Mouse (Mus musculus): ENCODE measurements around the gene C1qtnf7. TPM values are rescaled to one million over a fixed set of nuclear protein-coding genes. Genes with fewer than 3 reads are reported as not detected.
A peak's percentile ranks its signal among the peaks of the same experiment; 100 is the strongest.

The C1qtnf7 gene
- polyA plus RNA-seq, 1 experiment from 2014 or later: 54.2 TPM

- no peak for TF ChIP-seq CTCF (IDR thresholded peaks at IDR 0.05; ENCODE audit: low read depth)
- DNase-seq (no peak), ATAC-seq (ENCODE audit: insufficient read depth) (no peak)
- H3K4me3 ChIP-seq (ENCODE audit: low read depth, low read length): no peak overlapping the region
- no peaks in the 10 kb centered on the region for H3K4me1 ChIP-seq (ENCODE audit: insufficient read depth)
- no peaks in the 10 kb centered on the region for H3K36me3 ChIP-seq (ENCODE audit: insufficient read depth)
- no peaks in the 10 kb centered on the region for H3K9me3 ChIP-seq (ENCODE audit: low read depth, low read length)
- H3K27me3 ChIP-seq (ENCODE audit: insufficient read depth, low read length): no peaks in the 10 kb centered on the region
- no peak overlapping the region for H3K4me2 ChIP-seq
- H3K27ac ChIP-seq (ENCODE audit: low read depth): no peak overlapping the region
- WGBS: 49% methylated on average over 2 of the region's 2 CpGs
- H3K9ac ChIP-seq: no peak overlapping the region
Observed at GRCm38 (mm10) chr5:43481824-43482223, 33.5 kb upstream of the C1qtnf7 start.

GRCm38 (mm10) chr5:43501887-43502286, 13.5 kb upstream of the C1qtnf7 start:
- DNase-seq (no peak), ATAC-seq (ENCODE audit: insufficient read depth) (no peak)
- no peak overlapping the region for H3K27ac ChIP-seq (ENCODE audit: low read depth)
- WGBS: 100% methylated on average over 1 of the region's 1 CpGs
- no peak overlapping the region for H3K4me3 ChIP-seq (ENCODE audit: low read depth, low read length)
- TF ChIP-seq CTCF (IDR thresholded peaks at IDR 0.05; ENCODE audit: low read depth): no peak
- H3K27me3 ChIP-seq (ENCODE audit: insufficient read depth, low read length): no peaks in the 10 kb centered on the region
- H3K4me2 ChIP-seq: no peak overlapping the region
- no peaks in the 10 kb centered on the region for H3K36me3 ChIP-seq (ENCODE audit: insufficient read depth)
- H3K4me1 ChIP-seq (ENCODE audit: insufficient read depth): no peaks in the 10 kb centered on the region
- H3K9ac ChIP-seq: no peak overlapping the region
- H3K9me3 ChIP-seq (ENCODE audit: low read depth, low read length): no peaks in the 10 kb centered on the region

- Histone ChIP-seq H3K27ac (ENCODE audit: low read depth) (no peak overlapping the region), H3K4me1 (ENCODE audit: insufficient read depth) (no peaks in the 10 kb centered on the region), H3K4me2 (no peak overlapping the region), H3K9me3 (ENCODE audit: low read depth, low read length) (no peaks in the 10 kb centered on the region), H3K36me3 (ENCODE audit: insufficient read depth) (no peaks in the 10 kb centered on the region), H3K4me3 (ENCODE audit: low read depth, low read length) (no peak overlapping the region), H3K27me3 (ENCODE audit: insufficient read depth, low read length) (no peaks in the 10 kb centered on the region), H3K9ac (no peak overlapping the region)
- TF ChIP-seq CTCF (IDR thresholded peaks at IDR 0.05; ENCODE audit: low read depth): no peak
- ATAC-seq (ENCODE audit: insufficient read depth) (no peak), DNase-seq (no peak)
- WGBS: 76% methylated on average over 2 of the region's 2 CpGs
Observed at GRCm38 (mm10) chr5:43504243-43504786, 11.0 kb upstream of the C1qtnf7 start.

DNA sequence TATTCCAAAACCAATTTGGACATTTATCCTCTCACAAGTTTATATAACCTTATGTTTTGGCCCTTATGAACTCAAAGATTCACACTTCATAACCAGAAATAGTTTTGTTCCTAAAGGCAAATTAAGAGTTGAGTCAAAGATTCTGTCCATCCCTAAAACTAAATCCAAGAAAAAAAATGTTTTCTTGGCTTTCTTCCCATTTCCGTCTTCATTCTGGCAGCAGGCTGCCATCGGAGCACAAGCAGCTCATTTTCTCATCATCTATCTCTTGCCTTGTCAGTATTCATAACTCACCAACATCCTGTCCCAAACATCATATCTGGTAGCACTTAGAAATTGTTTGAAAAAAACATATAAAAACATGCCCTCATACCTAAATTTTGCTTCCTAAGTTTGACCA, 6.9 kb upstream of the C1qtnf7 start:
- no peak overlapping the region for H3K4me3 ChIP-seq (ENCODE audit: low read depth, low read length)
- no peak for TF ChIP-seq CTCF (IDR thresholded peaks at IDR 0.05; ENCODE audit: low read depth)
- DNase-seq: peak; percentile 98
- peak overlapping the region; percentile 44; the same call in 1 of the 2 replicates for H3K27ac ChIP-seq (ENCODE audit: low read depth)
- ATAC-seq (ENCODE audit: insufficient read depth): peak; percentile 92
- no peaks in the 10 kb centered on the region for H3K9me3 ChIP-seq (ENCODE audit: low read depth, low read length)
- no peak overlapping the region for H3K9ac ChIP-seq
- WGBS: 29% methylated on average over 2 of the region's 2 CpGs
- no peaks in the 10 kb centered on the region for H3K36me3 ChIP-seq (ENCODE audit: insufficient read depth)
- H3K4me2 ChIP-seq: no peak overlapping the region
- no peaks in the 10 kb centered on the region for H3K27me3 ChIP-seq (ENCODE audit: insufficient read depth, low read length)
- H3K4me1 ChIP-seq (ENCODE audit: insufficient read depth): peaks cover 8% of the 10 kb centered on the region; the same call in 1 of the 2 replicates

GRCm38 (mm10) chr5:43508892-43509291, 6.4 kb upstream of the C1qtnf7 start:
- Histone ChIP-seq H3K36me3 (ENCODE audit: insufficient read depth) (no peaks in the 10 kb centered on the region), H3K9me3 (ENCODE audit: low read depth, low read length) (no peaks in the 10 kb centered on the region), H3K4me3 (ENCODE audit: low read depth, low read length) (no peak overlapping the region), H3K27ac (ENCODE audit: low read depth) (peak overlapping the region; percentile 44; the same call in 1 of the 2 replicates), H3K27me3 (ENCODE audit: insufficient read depth, low read length) (no peaks in the 10 kb centered on the region), H3K4me2 (no peak overlapping the region), H3K9ac (no peak overlapping the region), H3K4me1 (ENCODE audit: insufficient read depth) (peaks cover 12% of the 10 kb centered on the region)
- DNase-seq (peak; percentile 82), ATAC-seq (ENCODE audit: insufficient read depth) (peak; percentile 91)
- 15% methylated on average over 1 of the region's 1 CpGs for WGBS
- no peak for TF ChIP-seq CTCF (IDR thresholded peaks at IDR 0.05; ENCODE audit: low read depth)

DNA sequence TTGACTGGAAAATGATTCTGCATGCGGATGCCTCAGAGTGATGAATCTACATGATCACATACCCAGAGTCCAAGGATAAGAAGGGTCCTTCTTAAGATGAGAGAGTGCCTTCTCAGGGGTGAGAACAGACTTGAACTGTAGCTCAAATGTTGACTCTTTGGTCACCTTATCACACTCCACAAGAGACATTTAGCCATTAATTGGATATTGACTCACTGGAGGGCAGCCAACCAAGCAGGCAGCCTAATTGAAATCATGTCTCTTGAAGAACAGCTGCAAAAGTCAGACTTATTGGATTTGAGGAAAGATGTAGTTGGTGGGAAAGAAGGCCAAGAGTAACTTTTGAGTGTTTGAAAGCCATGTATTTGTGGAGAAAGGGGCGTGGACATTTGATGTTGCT, 4.2 kb upstream of the C1qtnf7 start:
- H3K36me3 ChIP-seq (ENCODE audit: insufficient read depth): no peaks in the 10 kb centered on the region
- H3K9me3 ChIP-seq (ENCODE audit: low read depth, low read length): no peaks in the 10 kb centered on the region
- 80% methylated on average over 2 of the region's 2 CpGs for WGBS
- no peak for TF ChIP-seq CTCF (IDR thresholded peaks at IDR 0.05; ENCODE audit: low read depth)
- H3K4me1 ChIP-seq (ENCODE audit: insufficient read depth): peaks cover 15% of the 10 kb centered on the region
- no peak overlapping the region for H3K4me3 ChIP-seq (ENCODE audit: low read depth, low read length)
- no peak overlapping the region for H3K27ac ChIP-seq (ENCODE audit: low read depth)
- H3K4me2 ChIP-seq: no peak overlapping the region
- DNase-seq (peak; percentile 8), ATAC-seq (ENCODE audit: insufficient read depth) (no peak)
- H3K9ac ChIP-seq: no peak overlapping the region
- no peaks in the 10 kb centered on the region for H3K27me3 ChIP-seq (ENCODE audit: insufficient read depth, low read length)

DNA sequence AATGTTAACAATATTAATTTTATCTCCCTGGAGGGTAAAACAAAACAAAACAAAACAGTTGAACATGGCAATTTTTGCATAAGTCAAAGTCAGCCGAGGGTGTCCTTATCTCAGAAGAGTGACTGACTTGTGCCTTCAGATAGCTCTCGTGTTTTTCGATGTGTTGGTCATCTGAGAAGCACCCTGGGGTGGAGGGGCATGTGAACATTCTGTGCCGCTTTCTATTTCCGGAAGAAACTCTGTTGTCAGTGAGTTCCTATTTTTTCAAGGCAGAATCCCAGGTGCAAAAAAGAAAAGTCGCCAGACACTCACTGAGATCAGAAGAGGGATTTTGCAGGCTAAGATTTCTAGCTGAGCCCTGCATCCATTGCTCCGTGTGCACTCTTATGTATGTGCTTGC, 1.2 kb downstream of the C1qtnf7 start:
- DNase-seq (peak; percentile 45), ATAC-seq (ENCODE audit: insufficient read depth) (no peak)
- no peaks in the 10 kb centered on the region for H3K27me3 ChIP-seq (ENCODE audit: insufficient read depth, low read length)
- peak overlapping the region; percentile 35 for H3K4me3 ChIP-seq (ENCODE audit: low read depth, low read length)
- H3K27ac ChIP-seq (ENCODE audit: low read depth): peak overlapping the region; percentile 94
- no peak for TF ChIP-seq CTCF (IDR thresholded peaks at IDR 0.05; ENCODE audit: low read depth)
- peak overlapping the region; percentile 67 for H3K4me2 ChIP-seq
- 27% methylated on average over 7 of the region's 7 CpGs for WGBS
- no peaks in the 10 kb centered on the region for H3K9me3 ChIP-seq (ENCODE audit: low read depth, low read length)
- peak overlapping the region; percentile 68 for H3K9ac ChIP-seq
- no peaks in the 10 kb centered on the region for H3K36me3 ChIP-seq (ENCODE audit: insufficient read depth)
- H3K4me1 ChIP-seq (ENCODE audit: insufficient read depth): peaks cover 19% of the 10 kb centered on the region; the same call in 1 of the 2 replicates

Data from lung, embryonic 14.5 days (tissue).